In the genomic region with DNA sequence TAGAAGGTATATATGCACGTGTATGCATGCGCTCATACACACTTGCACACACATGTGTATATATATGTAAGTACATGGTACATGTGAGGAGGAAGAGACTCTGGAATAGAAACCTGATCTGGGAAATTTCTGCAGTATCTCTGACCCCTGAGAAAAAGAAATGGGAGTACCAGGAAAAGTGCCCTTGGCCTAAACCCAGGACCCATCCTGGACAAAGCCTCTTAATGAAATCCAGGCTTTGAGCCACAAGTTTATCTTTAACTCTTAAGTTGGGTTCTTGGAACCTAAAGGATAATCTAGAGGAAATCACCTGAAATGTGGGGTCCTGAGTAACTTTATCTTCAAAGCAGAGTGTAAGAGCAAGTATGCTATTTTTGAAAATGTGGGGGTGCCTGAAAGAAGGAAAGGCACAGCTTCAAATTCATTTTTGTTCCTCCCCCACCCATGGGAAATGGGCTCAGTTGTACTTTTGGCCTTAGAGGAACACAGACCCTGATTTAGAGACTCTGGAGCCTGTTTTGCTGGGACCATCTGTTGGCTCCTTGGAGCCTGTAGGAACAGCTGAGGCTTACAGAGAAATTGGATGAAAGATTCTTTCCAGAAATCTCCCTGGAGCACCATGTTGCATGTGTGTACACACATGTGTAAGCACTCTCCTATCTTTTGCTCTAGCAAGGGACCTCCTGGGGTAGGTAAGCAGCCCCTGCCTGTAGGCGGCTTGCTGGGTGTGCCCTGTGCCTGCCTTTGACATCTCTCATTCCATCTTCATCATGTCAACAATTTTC, we compare ENCODE assay signal across 11 mouse cellular contexts. TPM values are rescaled to one million over a fixed set of nuclear protein-coding genes. Genes with fewer than 3 reads are reported as not detected.
A peak's percentile ranks its signal among the peaks of the same experiment; 100 is the strongest.
DNase-seq lines count a peak whose midpoint lies in the region; ATAC-seq and TF ChIP-seq lines count a peak whose summit lies in the region.
"Had no signal": no experiment of that assay in that cellular context is flagged by ENCODE, and none has a peak within 500 bp of the region (broad histone marks: within the 10 kb centered on the region; RNA-seq: fewer than 3 reads in every experiment).

No protein-coding gene starts in this region.

- 0 out of 2 replicates have a peak overlapping the region, but pooled peaks have one; percentile 28 for H3K9ac ChIP-seq in liver, embryonic 16.5 days (ENCODE audit: low read depth, low read length)
- no peak overlapping the region for H3K9ac ChIP-seq in midbrain, embryonic 15.5 days

- H3K27me3 ChIP-seq in liver, embryonic 16.5 days (ENCODE audit: control insufficient read depth, insufficient read depth, low read depth, low read length), result no peaks in the 10 kb centered on the region
- H3K27me3 ChIP-seq in midbrain, embryonic 15.5 days (replicated peaks), result no peaks in the 10 kb centered on the region

- WGBS in liver, embryonic 16.5 days (ENCODE audit: insufficient replicate concordance), result 69% methylated on average over 3 of the region's 3 CpGs
- 90% methylated on average over 3 of the region's 3 CpGs for WGBS in midbrain, embryonic 15.5 days

- peaks cover 9% of the 10 kb centered on the region for H3K4me1 ChIP-seq in cortical plate, adult 2 months (ENCODE audit: control insufficient read depth, insufficient read depth, low read length)
- peaks cover 45% of the 10 kb centered on the region for H3K4me1 ChIP-seq in liver, embryonic 16.5 days (ENCODE audit: control insufficient read depth, low read depth, low read length)
- H3K4me1 ChIP-seq in midbrain, embryonic 15.5 days, result peaks cover 5% of the 10 kb centered on the region

- peak overlapping the region; percentile 41 for H3K4me2 ChIP-seq in liver, embryonic 16.5 days (ENCODE audit: low read depth, low read length)
- no peak overlapping the region for H3K4me2 ChIP-seq in midbrain, embryonic 15.5 days
- H3K4me2 ChIP-seq: midbrain, embryonic 11.5 days had no signal

- no peak for TF ChIP-seq POLR2A in cortical plate, adult 2 months (IDR thresholded peaks at IDR 0.05; ENCODE audit: extremely low read depth, insufficient read depth, low read length)

- peak; percentile 47 for DNase-seq in kidney, adult 18-20 months
- no peak for DNase-seq in kidney, postnatal 4 days
- DNase-seq in urinary bladder, postnatal 36 days (ENCODE audit: low spot score in 2 of 2), result no peak
- DNase-seq in testis, postnatal 10 days (ENCODE audit: low spot score), result no peak

- no peaks in the 10 kb centered on the region for H3K9me3 ChIP-seq in liver, embryonic 16.5 days (replicated peaks; ENCODE audit: control insufficient read depth, low read length)
- H3K9me3 ChIP-seq in midbrain, embryonic 15.5 days, result no peaks in the 10 kb centered on the region

- no peak for TF ChIP-seq CTCF in cortical plate, adult 2 months (IDR thresholded peaks at IDR 0.05; ENCODE audit: extremely low read depth, insufficient read depth, low read length)

- peak; percentile 48 for ATAC-seq in erythroid progenitor cell, adult 5-6 weeks (replicated peaks; ENCODE audit: low FRiP score, poor library complexity, severe bottlenecking)
- ATAC-seq in liver, embryonic 16.5 days (ENCODE audit: low read depth), result 0 out of 2 replicates have a peak, but pooled peaks have one; percentile 9
- ATAC-seq in midbrain, embryonic 15.5 days (replicated peaks), result no peak

- no peak overlapping the region for H3K4me3 ChIP-seq in cortical plate, adult 2 months (ENCODE audit: insufficient read depth, low read length)
- no peak overlapping the region for H3K4me3 ChIP-seq in liver, embryonic 16.5 days (ENCODE audit: low read depth, low read length)
- H3K4me3 ChIP-seq in midbrain, embryonic 15.5 days, result no peak overlapping the region

- H3K27ac ChIP-seq in cortical plate, adult 2 months (ENCODE audit: insufficient read depth, low read length), result peak overlapping the region; percentile 75; the same call in 1 of the 2 replicates
- peak overlapping the region; percentile 43; the same call in 1 of the 2 replicates for H3K27ac ChIP-seq in liver, embryonic 16.5 days (ENCODE audit: low read length)
- no peak overlapping the region for H3K27ac ChIP-seq in midbrain, embryonic 15.5 days
- H3K27ac ChIP-seq: kidney, postnatal 0 days had no signal

- no peaks in the 10 kb centered on the region for H3K36me3 ChIP-seq in liver, embryonic 16.5 days (ENCODE audit: control insufficient read depth, insufficient read depth)
- H3K36me3 ChIP-seq in midbrain, embryonic 15.5 days (replicated peaks), result no peaks in the 10 kb centered on the region

RNA-seq across cellular contexts. Expression of a gene that starts 57.3 kb away (rescaled TPM):
- 34.7 and 36.7 TPM in 2 replicates for polyA plus RNA-seq in cortical plate, adult 2 months (2012; rRNA removed)
- 0.36 and 0.84 TPM in 2 replicates for total RNA-seq in erythroid progenitor cell, adult 5-6 weeks (2015; ENCODE audit: low replicate concordance)
- total RNA-seq in erythroid progenitor cell, adult 5-6 weeks (2017; ENCODE audit: low replicate concordance), result 1.4 TPM in 1 of 2 replicates, not detected in the other
- polyA plus RNA-seq in liver, embryonic 16.5 days (2015; fragmentation: Nextera tagmentation; extraction: Ambion mirVana), result 1.7 and 2.2 TPM in 2 replicates
- polyA plus RNA-seq in midbrain, embryonic 15.5 days (2015; fragmentation: Nextera tagmentation; extraction: Ambion mirVana), result 22.4 and 23.8 TPM in 2 replicates
- total RNA-seq: neutrophil, adult 5-6 weeks had no signal
